Mouse (Mus musculus) embryonic facial prominence, embryonic 15.5 days (tissue): Measurements from ENCODE around the gene Acvr2a. TPM values are rescaled to one million over a fixed set of nuclear protein-coding genes. Genes with fewer than 3 reads are reported as not detected.
"Not testable (repeated sequence)": the region's sequence is repeated elsewhere in the genome, so short reads cannot be mapped to it uniquely, and the experiment has no call there.

Experiments
- ATAC-seq: fragments of 200-750 bp; cut with Nextera tagmentation; 2 replicates; pipeline ENCODE4 v1.8.0; 2017; ENCODE audit warnings: low read depth, moderate TSS enrichment; ENCODE audit not compliant: insufficient number of reproducible peaks, low FRiP score, low TSS enrichment
- H3K27ac ChIP-seq: fragments of 300-500 bp; sonication (generic); replicated peaks from 2 replicates; pipeline ENCODE4 v1.5.1; 2015; ENCODE audit warnings: mild to moderate bottlenecking, inconsistent platforms
- H3K27me3 ChIP-seq: fragments of 300-500 bp; sonication (generic); 2 replicates; pipeline ENCODE4 v1.6.1; 2015; ENCODE audit warnings: inconsistent platforms
- H3K36me3 ChIP-seq: fragments of 300-500 bp; sonication (generic); 2 replicates; pipeline ENCODE4 v1.6.1; 2015; ENCODE audit warnings: mild to moderate bottlenecking, inconsistent platforms
- H3K4me1 ChIP-seq: fragments of 300-500 bp; sonication (generic); 2 replicates; pipeline ENCODE4 v1.6.1; 2015; ENCODE audit warnings: inconsistent platforms
- H3K4me2 ChIP-seq: fragments of 300-500 bp; sonication (generic); replicated peaks from 2 replicates; pipeline ENCODE4 v1.6.1; 2015; ENCODE audit warnings: mild to moderate bottlenecking, inconsistent platforms
- H3K4me3 ChIP-seq: fragments of 300-500 bp; sonication (generic); replicated peaks from 2 replicates; pipeline ENCODE4 v1.5.1; 2015; ENCODE audit warnings: mild to moderate bottlenecking, inconsistent platforms
- H3K9ac ChIP-seq: fragments of 300-500 bp; sonication (generic); 2 replicates; pipeline ENCODE4 v1.6.1; 2015; ENCODE audit warnings: inconsistent platforms
- H3K9me3 ChIP-seq: fragments of 300-500 bp; sonication (generic); replicated peaks from 2 replicates; pipeline ENCODE4 v1.6.1; 2016; ENCODE audit warnings: inconsistent platforms
- WGBS: fragments of 180-500 bp; shearing (Covaris S2); methylation state at CpG from one replicate; pipeline ENCODE4 v1.1.7; 2015; 5-methylcytosine and 5-hydroxymethylcytosine counted together
- polyA plus RNA-seq: library from polyadenylated mRNA; unstranded; fragments of >200 nt; fragmentation: Nextera tagmentation; extraction: Ambion mirVana; gene quantifications from 2 replicates; pipeline ENCODE4 v1.2.1, GENCODE M21; 2015

The Acvr2a gene
- polyA plus RNA-seq, 1 experiment from 2014 or later = 18.1 TPM

GRCm38 (mm10) chr2:48816141-48817028 lies 2.5 kb downstream of the Acvr2a start:
- Histone ChIP-seq H3K4me3 (peak overlapping the region; percentile 76), H3K27ac (no peak overlapping the region), H3K36me3 (no peaks in the 10 kb centered on the region), H3K4me1 (peaks cover 13% of the 10 kb centered on the region; the same call in 1 of the 2 replicates), H3K9ac (no peak overlapping the region), H3K27me3 (no peaks in the 10 kb centered on the region), H3K4me2 (peak overlapping the region; percentile 70), H3K9me3 (no peaks in the 10 kb centered on the region)
- ATAC-seq = no peak
- 13% methylated on average over 9 of the region's 9 CpGs for WGBS

GRCm38 (mm10) chr2:48825878-48826277 lies 12.0 kb downstream of the Acvr2a start:
- ATAC-seq = no peak
- Histone ChIP-seq H3K36me3 (no peaks in the 10 kb centered on the region), H3K4me3 (no peak overlapping the region), H3K4me1 (no peaks in the 10 kb centered on the region), H3K9ac (no peak overlapping the region), H3K9me3 (no peaks in the 10 kb centered on the region), H3K27me3 (no peaks in the 10 kb centered on the region), H3K4me2 (no peak overlapping the region), H3K27ac (no peak overlapping the region)
- WGBS = 85% methylated on average over 2 of the region's 2 CpGs

- Histone ChIP-seq H3K9ac (no peak overlapping the region), H3K27me3 (no peaks in the 10 kb centered on the region), H3K9me3 (no peaks in the 10 kb centered on the region), H3K4me3 (no peak overlapping the region), H3K27ac (no peak overlapping the region), H3K36me3 (no peaks in the 10 kb centered on the region), H3K4me1 (no peaks in the 10 kb centered on the region), H3K4me2 (no peak overlapping the region)
- ATAC-seq = no peak
Measured at GRCm38 (mm10) chr2:48826380-48826779, 12.5 kb downstream of the Acvr2a start.

GRCm38 (mm10) chr2:48830492-48830891 lies 16.6 kb downstream of the Acvr2a start:
- Histone ChIP-seq H3K36me3 (no peaks in the 10 kb centered on the region), H3K27me3 (no peaks in the 10 kb centered on the region), H3K9me3 (no peaks in the 10 kb centered on the region), H3K4me2 (no peak overlapping the region), H3K4me3 (no peak overlapping the region), H3K4me1 (no peaks in the 10 kb centered on the region), H3K9ac (no peak overlapping the region), H3K27ac (no peak overlapping the region)
- 87% methylated on average over 2 of the region's 2 CpGs for WGBS
- no peak for ATAC-seq

GRCm38 (mm10) chr2:48832305-48832704 lies 18.4 kb downstream of the Acvr2a start:
- no peaks in the 10 kb centered on the region for H3K4me1 ChIP-seq
- H3K36me3 ChIP-seq = no peaks in the 10 kb centered on the region
- WGBS = 69% methylated on average over 5 of the region's 5 CpGs
- H3K4me3 ChIP-seq = no peak overlapping the region
- no peak overlapping the region for H3K4me2 ChIP-seq
- no peaks in the 10 kb centered on the region for H3K27me3 ChIP-seq
- no peak for ATAC-seq
- H3K9ac ChIP-seq = no peak overlapping the region
- no peaks in the 10 kb centered on the region for H3K9me3 ChIP-seq
- no peak overlapping the region for H3K27ac ChIP-seq

GRCm38 (mm10) chr2:48833884-48834450 lies 20.1 kb downstream of the Acvr2a start:
- ATAC-seq = no peak
- 73% methylated on average over 3 of the region's 3 CpGs for WGBS
- no peak overlapping the region for H3K27ac ChIP-seq
- H3K9ac ChIP-seq = no peak overlapping the region
- no peak overlapping the region for H3K4me2 ChIP-seq
- no peaks in the 10 kb centered on the region for H3K9me3 ChIP-seq
- no peak overlapping the region for H3K4me3 ChIP-seq
- H3K4me1 ChIP-seq = no peaks in the 10 kb centered on the region
- H3K27me3 ChIP-seq = no peaks in the 10 kb centered on the region
- H3K36me3 ChIP-seq = no peaks in the 10 kb centered on the region

- 76% methylated on average over 3 of the region's 3 CpGs for WGBS
- ATAC-seq = no peak
- H3K27me3 ChIP-seq = no peaks in the 10 kb centered on the region
- no peak overlapping the region for H3K9ac ChIP-seq
- H3K36me3 ChIP-seq = no peaks in the 10 kb centered on the region
- H3K4me2 ChIP-seq = no peak overlapping the region
- no peaks in the 10 kb centered on the region for H3K4me1 ChIP-seq
- H3K9me3 ChIP-seq = no peaks in the 10 kb centered on the region
- H3K4me3 ChIP-seq = no peak overlapping the region
- H3K27ac ChIP-seq = no peak overlapping the region
Measured at GRCm38 (mm10) chr2:48841611-48842470, 27.9 kb downstream of the Acvr2a start.

- WGBS = 63% methylated on average over 2 of the region's 2 CpGs
- ATAC-seq = no peak
- no peaks in the 10 kb centered on the region for H3K36me3 ChIP-seq
- no peaks in the 10 kb centered on the region for H3K4me1 ChIP-seq
- no peak overlapping the region for H3K27ac ChIP-seq
- H3K4me2 ChIP-seq = no peak overlapping the region
- H3K27me3 ChIP-seq = no peaks in the 10 kb centered on the region
- H3K9ac ChIP-seq = no peak overlapping the region
- H3K9me3 ChIP-seq = no peaks in the 10 kb centered on the region
- H3K4me3 ChIP-seq = no peak overlapping the region
Measured at GRCm38 (mm10) chr2:48846689-48847398, 32.9 kb downstream of the Acvr2a start.

GRCm38 (mm10) chr2:48865596-48865995 lies 51.7 kb downstream of the Acvr2a start:
- 91% methylated on average over 6 of the region's 6 CpGs for WGBS
- not testable (repeated sequence) for H3K27ac ChIP-seq, H3K4me3 ChIP-seq, H3K9me3 ChIP-seq, H3K36me3 ChIP-seq, H3K4me1 ChIP-seq, H3K4me2 ChIP-seq, H3K27me3 ChIP-seq, H3K9ac ChIP-seq, ATAC-seq

GRCm38 (mm10) chr2:48868199-48868913 lies 54.4 kb downstream of the Acvr2a start:
- Histone ChIP-seq H3K9ac (no peak overlapping the region), H3K4me2 (no peak overlapping the region), H3K36me3 (no peaks in the 10 kb centered on the region), H3K4me3 (no peak overlapping the region), H3K27me3 (no peaks in the 10 kb centered on the region), H3K27ac (no peak overlapping the region), H3K9me3 (no peaks in the 10 kb centered on the region), H3K4me1 (no peaks in the 10 kb centered on the region)
- WGBS = 82% methylated on average over 5 of the region's 5 CpGs
- no peak for ATAC-seq
